Mouse (Mus musculus) hindlimb bud, embryonic 11.5 days (tissue): ENCODE data around the gene Psd.

ENCODE experiments used
- DNase-seq: peaks from one replicate; pipeline ENCODE4 v3.0.0-alpha.2; 2012; ENCODE audit warnings: low read depth, low spot score; ENCODE audit errors: extremely low spot score

Psd gene

DNA sequence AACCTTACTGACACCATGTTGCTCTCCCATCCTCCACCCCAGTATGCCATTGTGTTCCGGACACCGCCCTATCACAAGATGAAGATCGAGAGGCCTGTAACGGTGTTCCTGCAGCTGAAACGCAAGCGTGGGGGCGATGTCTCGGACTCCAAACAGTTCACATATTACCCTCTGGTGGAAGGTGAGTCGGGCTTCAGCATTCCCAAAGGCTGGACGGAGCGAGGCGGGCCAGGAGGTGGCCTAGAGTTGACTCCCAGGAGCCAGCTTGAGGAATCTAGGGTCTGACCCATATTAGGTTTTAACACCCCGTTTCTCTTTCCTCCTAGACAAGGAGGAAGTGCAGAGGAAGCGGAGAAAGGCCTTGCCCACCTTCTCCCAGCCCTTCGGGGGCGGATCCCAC, 18.7 kb downstream of the Psd start:
- DNase-seq: no peak

DNA sequence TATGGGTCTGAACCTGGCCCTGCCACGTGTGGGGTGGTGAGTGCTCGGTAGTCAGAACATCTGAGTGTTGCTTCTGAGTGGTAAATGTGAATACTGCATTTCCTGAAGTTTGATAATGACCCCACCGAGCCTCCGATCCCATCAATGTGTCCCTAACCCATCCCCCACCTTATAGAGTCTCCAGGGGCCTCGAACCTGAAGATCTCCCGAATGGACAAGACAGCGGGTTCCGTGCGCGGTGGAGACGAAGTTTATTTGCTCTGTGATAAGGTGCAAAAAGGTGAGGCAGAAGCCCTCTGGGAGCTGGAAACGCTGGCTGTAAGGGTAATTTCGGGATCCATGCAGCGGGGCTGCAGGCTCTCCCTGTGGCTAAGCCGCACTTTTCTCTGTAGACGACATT, 19.2 kb downstream of the Psd start:
- DNase-seq: no peak

DNA sequence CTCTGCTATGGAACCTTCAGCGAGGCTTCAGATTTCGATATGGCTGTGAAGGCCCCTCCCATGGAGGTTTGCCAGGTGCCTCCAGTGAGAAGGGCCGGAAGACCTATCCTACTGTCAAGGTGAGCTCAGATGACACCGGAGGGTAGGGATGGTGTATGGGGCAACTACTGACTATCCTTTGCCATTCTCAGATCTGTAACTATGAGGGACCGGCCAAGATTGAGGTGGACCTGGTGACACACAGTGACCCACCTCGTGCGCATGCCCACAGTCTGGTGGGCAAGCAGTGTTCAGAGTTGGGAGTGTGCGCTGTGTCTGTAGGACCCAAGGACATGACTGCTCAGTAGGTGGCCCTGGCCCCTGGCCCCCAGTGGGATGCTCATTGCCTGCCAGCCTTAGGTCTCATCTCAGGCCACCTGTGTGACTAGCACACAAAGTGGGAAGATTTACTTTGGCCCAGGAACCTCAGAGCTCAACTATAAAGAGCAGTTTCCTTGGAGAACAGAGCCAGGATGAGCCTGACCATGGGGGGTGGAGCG, 20.1 kb downstream of the Psd start:
- DNase-seq: no peak

DNA sequence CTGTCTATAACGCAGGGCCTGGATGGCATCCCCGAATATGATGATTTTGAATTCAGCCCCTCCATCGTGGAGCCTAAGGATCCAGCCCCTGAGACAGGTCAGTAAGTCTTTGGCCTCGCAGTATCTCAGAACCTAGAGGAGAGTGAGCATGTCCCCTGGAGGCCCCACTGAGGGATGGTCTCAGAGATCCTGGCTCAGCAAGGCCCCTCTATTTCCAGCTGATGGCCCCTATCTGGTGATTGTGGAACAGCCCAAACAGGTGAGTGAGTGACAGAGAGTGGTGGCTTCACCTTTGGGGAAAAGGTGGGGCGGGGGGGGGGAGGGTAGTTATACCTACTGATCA, 20.7 kb downstream of the Psd start:
- no peak for DNase-seq

- no peak for DNase-seq
Observed at GRCm38 (mm10) chr19:46305432-46306267, 21.3 kb downstream of the Psd start.

DNA sequence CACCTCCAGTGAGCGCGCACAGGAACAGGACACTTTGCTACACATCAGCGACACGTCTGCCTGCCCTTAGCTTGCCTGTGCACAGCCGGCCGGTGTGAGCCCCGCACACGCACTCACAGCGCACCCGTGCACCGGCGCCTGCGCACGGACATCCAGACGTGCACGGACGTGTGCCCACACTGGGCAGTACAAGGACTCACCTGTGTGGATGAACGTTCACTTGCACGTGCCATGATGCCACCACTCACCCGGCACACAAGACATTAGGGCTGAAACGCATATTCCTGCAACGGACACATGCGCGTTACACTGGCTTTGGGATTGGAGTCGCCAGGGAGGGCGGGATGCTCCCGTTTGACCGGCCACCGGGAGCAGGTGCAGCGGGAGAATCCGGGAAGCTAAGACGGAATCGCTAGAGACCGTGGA, 22.0 kb downstream of the Psd start:
- no peak for DNase-seq

GRCm38 (mm10) chr19:46304216-46304841, 22.6 kb downstream of the Psd start, which contains the start of gene Nfkb2:
Gene Nfkb2, plus strand, starts transcription at chr19:46304320.
- peak; percentile 82 for DNase-seq

GRCm38 (mm10) chr19:46303251-46304215, 23.4 kb downstream of the Psd start:
- DNase-seq: no peak

GRCm38 (mm10) chr19:46302551-46302950, 24.4 kb downstream of the Psd start:
- DNase-seq: no peak

DNA sequence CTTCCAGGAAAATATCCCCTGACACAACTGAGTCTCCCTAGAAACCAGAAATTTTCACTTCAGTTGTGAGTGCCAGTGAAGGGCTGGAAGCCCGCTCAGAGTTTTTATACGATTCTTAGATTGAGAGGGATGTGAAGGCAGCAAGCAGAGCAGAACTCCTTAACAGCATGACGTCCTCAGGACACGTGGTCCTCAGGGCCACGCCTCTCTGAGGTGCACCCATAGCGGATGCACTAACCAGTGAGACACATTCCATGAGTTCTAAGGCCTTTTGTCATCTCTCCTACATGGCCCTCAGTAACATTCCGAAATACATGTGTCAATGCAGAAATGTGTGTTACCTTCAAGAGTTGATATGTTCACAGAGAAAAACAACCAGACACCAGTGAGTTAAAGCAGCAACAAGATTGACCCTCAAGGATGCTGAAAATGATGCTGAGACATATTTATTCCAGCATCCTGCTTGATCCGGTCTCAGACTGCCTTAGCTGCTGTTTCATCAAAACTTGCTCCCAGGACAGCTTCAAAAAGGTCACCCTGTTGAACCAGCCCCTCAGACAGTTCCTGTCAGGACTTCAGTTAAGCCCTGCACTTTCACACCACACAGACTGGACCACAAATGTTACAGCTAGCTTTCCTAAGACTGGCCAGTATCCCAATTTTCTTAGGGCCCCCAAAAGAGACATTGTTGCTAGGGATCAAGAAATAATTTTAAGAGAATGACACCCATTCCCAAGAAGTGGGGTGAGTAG, 26.5 kb downstream of the Psd start:
- DNase-seq: no peak

DNA sequence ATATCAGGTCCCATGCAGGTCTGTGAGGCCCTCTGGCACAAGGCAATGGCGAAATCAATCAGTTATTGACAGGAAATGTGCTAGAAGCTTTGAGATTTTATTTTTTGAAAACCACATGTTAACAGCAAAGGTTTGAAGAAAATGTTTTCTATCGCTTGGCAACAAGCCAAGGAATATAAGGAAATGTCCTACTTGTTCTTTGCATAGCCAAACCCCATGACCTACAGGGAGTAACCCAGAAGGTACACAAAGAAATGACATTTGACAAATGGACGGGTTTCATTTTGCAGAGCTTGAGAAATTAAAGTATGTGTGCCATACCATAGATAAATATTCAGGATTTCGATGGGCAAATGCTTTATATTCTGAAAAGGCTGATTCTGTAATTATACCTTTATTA, 30.0 kb downstream of the Psd start:
- no peak for DNase-seq

DNA sequence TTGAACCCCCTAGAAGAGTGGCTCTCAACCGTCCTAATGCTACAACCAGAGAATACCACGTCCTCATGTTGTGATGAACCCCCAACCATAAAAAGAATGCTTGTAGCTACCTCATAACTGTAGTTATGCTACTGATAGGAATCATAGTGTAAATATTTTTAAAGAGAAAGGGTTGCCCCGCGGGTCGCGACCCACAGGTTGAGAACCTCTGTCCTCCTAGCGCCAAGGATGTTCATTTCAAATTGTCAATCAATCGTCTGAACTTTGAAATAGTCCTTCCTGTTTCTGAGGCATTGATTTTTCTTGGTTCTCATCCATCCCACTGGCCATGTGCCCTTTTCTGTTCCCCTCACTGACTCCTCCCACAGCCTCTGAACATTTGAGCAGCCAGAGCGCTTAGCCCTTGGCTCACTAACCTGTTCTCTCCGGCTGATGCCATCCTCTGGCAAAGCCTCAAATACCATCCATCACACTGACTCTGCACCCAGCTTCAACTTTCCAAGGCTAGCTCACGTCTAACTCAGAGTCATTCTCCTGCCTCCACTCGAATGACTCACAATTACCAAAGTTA, 36.3 kb downstream of the Psd start:
- DNase-seq: no peak

- no peak for DNase-seq
Observed at GRCm38 (mm10) chr19:46287566-46287965, 39.4 kb downstream of the Psd start.

- no peak for DNase-seq
Observed at GRCm38 (mm10) chr19:46286926-46287325, 40.0 kb downstream of the Psd start.

DNA sequence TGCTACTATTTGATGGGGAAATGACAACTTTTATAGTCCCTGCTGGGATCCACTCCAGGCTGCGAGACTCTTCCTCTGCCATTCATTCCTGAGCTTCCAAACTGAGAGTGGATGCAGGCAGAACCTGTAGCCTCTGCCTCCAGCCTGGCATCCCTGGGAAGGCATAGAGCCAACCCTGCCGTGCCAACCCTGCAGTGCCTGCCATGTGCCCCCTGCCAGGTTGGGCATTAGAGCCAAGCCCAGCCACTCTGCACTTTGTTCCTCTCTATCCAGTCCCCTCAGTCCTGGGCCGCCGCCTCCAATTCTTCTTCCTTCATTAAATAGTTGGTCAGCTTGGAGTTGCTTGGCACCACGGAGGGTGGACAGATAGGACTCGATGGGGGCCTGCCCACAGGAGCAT, 40.9 kb downstream of the Psd start:
- DNase-seq: no peak

- no peak for DNase-seq
Observed at GRCm38 (mm10) chr19:46285631-46286030, 41.3 kb downstream of the Psd start.

DNA sequence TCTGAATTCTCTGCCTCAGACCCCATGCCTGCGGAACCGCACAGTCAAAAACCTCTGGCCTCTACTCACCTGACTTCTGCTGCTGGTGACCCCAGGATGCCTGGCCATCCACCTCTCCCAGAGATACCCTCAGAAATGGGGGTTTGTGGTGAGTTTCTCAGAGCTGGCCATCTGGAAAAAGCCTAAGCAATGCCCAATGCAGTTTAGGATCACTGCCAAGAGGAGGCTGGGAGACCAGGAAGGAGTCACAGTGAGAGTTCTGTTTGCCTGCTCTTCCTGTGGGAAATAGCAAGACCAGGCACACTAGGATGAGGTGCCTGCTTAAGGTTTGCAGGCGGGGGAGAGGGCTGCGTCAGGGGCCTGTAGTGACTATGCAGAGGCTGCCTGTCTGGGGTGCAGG, 42.3 kb downstream of the Psd start:
- DNase-seq: no peak

DNA sequence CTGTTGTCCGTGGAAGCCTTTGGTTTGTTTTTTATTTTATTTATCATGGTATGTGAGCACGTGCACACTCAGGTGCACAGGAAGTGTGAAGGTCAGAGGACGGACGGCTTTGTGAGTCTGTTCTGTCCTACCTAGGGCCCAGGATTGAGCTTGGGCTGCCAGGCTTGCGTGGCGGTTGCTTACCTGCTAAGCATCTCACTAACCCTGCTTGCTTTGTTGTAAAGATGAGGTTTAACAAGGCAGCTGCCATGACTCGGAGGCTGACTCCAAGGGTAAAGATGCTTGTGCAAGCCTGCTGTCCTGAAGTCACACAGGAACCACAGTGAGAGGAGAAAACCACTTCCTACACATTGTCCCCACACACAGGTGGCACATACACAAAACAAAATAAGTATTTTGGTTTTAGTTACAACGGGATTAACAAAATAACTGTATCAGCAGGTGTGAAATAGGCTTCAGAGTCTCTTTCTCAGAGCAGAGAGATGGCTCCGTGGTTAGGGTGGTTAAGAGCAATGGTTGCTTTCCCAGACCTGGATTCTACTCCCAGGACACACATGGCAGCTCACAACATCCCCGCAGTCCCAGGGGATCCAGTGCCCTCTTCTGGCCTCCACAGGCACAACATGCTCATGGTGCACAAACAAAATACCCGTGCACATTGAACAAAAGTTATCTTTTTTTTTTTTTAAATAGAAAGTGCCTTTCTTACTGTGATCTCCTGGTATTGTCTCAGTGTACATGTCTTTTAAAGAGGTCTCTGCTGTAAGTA, 44.7 kb downstream of the Psd start:
- DNase-seq: no peak

- no peak for DNase-seq
Observed at GRCm38 (mm10) chr19:46275307-46275706, 51.6 kb downstream of the Psd start.
